Mouse (Mus musculus) midbrain, embryonic 16.5 days (tissue): ENCODE results near the gene Ankrd65. TPM values are rescaled to one million over a fixed set of nuclear protein-coding genes. Genes with fewer than 3 reads are reported as not detected.

Experiments used
- ATAC-seq: fragments of 200-750 bp; cut with Nextera tagmentation; 2 replicates; pipeline ENCODE4 v1.8.0; 2017; ENCODE audit warnings: moderate TSS enrichment
- H3K27ac ChIP-seq: fragments of 300-500 bp; sonication (generic); 2 replicates; pipeline ENCODE4 v1.5.1; 2014; ENCODE audit warnings: mild to moderate bottlenecking, low read length, mixed read lengths
- H3K27me3 ChIP-seq: fragments of 300-500 bp; sonication (generic); 2 replicates; pipeline ENCODE4 v1.6.1; 2014; ENCODE audit warnings: low read depth, low read length, mixed read lengths; ENCODE audit not compliant: control insufficient read depth, insufficient read depth
- H3K36me3 ChIP-seq: fragments of 300-500 bp; sonication (generic); 2 replicates; pipeline ENCODE4 v1.6.1; 2014; ENCODE audit warnings: mild to moderate bottlenecking, low read length, moderate library complexity, mixed read lengths; ENCODE audit not compliant: control insufficient read depth, insufficient read depth
- H3K4me1 ChIP-seq: fragments of 300-500 bp; sonication (generic); 2 replicates; pipeline ENCODE4 v1.6.1; 2014; ENCODE audit warnings: mild to moderate bottlenecking, low read length, mixed read lengths; ENCODE audit not compliant: control insufficient read depth, insufficient read depth
- H3K4me2 ChIP-seq: fragments of 300-500 bp; sonication (generic); 2 replicates; pipeline ENCODE4 v1.6.1; 2014; ENCODE audit warnings: mild to moderate bottlenecking, low read length, mixed read lengths
- H3K4me3 ChIP-seq: fragments of 300-500 bp; sonication (generic); 2 replicates; pipeline ENCODE4 v1.5.1; 2014; ENCODE audit warnings: low read depth, mild to moderate bottlenecking, low read length, moderate library complexity, mixed read lengths
- H3K9ac ChIP-seq: fragments of 300-500 bp; sonication (generic); 2 replicates; pipeline ENCODE4 v1.6.1; 2014; ENCODE audit warnings: low read depth, low read length, mixed read lengths
- H3K9me3 ChIP-seq: fragments of 300-500 bp; sonication (generic); replicated peaks from 2 replicates; pipeline ENCODE4 v1.6.1; 2014; ENCODE audit warnings: mild to moderate bottlenecking, low read length, mixed read lengths; ENCODE audit not compliant: control insufficient read depth, poor library complexity, severe bottlenecking
- WGBS: fragments of 180-500 bp; shearing (Covaris S2); extraction: QIAGEN DNeasy Blood & Tissue Kit; methylation state at CpG from one replicate; pipeline ENCODE4 v1.1.7; 2014; 5-methylcytosine and 5-hydroxymethylcytosine counted together
- polyA plus RNA-seq: library from polyadenylated mRNA; unstranded; fragments of >200 nt; fragmentation: Nextera tagmentation; extraction: Ambion mirVana; gene quantifications from 2 replicates; pipeline ENCODE4 v1.2.1, GENCODE M21; 2015

The Ankrd65 gene
- polyA plus RNA-seq, 1 experiment from 2014 or later = not detected

DNA sequence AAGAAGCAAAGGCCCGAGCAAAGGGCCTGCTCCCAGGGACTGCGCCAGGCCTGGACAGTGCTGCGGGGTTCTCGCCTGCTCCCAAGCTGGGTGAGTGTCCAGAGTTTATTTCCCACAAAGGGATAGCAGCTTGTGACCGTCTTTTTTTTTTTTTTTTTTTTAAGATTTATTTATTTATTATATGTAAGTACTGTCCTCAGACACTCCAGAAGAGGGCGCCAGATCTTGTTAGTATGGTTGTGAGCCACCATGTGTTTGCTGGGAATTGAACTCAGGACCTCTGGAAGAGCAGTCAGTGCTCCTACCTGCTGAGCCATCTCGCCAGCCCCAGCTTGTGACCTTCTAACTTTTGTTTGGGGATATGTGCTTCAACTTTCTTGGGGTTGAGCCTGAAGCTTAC lies 30.8 kb downstream of the Ankrd65 start:
- H3K36me3 ChIP-seq = peaks cover 67% of the 10 kb centered on the region
- H3K27me3 ChIP-seq = no peaks in the 10 kb centered on the region
- H3K9me3 ChIP-seq = no peaks in the 10 kb centered on the region
- no peak for ATAC-seq
- H3K4me1 ChIP-seq = no peaks in the 10 kb centered on the region
- 77% methylated on average over 7 of the region's 7 CpGs for WGBS
- H3K27ac ChIP-seq = no peak overlapping the region
- H3K9ac ChIP-seq = no peak overlapping the region
- H3K4me2 ChIP-seq = no peak overlapping the region
- H3K4me3 ChIP-seq = no peak overlapping the region

DNA sequence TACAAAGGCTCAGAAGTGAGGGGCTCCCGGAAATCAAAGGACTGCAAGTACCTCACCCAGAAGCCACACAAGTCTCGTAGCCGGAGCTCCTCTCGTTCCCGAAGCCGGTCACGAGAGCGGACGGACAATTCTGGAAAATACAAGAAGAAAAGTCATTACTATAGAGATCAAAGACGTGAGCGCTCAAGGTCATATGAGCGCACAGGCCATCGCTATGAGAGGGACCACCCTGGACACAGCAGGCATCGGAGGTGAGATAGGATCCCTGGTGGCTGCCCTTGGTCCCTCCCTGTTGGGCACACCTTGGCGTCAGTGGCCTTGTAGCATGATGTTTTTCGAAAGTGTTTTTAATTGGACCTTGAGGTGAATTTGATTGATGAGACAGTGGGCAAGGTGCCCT lies 33.2 kb downstream of the Ankrd65 start:
- H3K36me3 ChIP-seq = peaks cover 47% of the 10 kb centered on the region
- no peak overlapping the region for H3K4me2 ChIP-seq
- no peak overlapping the region for H3K9ac ChIP-seq
- no peak overlapping the region for H3K4me3 ChIP-seq
- no peaks in the 10 kb centered on the region for H3K4me1 ChIP-seq
- no peak overlapping the region for H3K27ac ChIP-seq
- H3K9me3 ChIP-seq = no peaks in the 10 kb centered on the region
- WGBS = 97% methylated on average over 16 of the region's 16 CpGs
- no peaks in the 10 kb centered on the region for H3K27me3 ChIP-seq
- no peak for ATAC-seq

DNA sequence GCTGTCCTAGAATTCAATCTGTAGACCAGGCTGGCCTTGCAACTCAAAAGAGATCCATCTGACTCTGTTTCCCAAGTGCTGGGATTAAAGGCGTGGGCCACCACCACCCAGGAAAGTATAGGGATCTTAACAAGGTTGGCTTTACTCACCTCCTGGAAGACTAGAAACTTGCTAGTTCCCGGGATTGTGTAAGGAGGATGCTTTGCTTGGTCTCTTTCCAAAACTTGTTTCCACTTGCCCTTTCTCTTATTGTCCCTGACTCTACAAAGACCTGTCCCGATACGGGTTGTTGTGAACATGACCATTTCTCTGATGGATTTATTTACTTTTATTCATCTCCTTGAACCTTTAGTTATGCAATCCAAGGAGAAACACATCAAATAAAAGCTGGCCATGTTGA lies 39.6 kb downstream of the Ankrd65 start:
- 95% methylated on average over 4 of the region's 4 CpGs for whole genome bisulfite sequencing
- Histone ChIP-seq H3K4me1 (peaks cover 17% of the 10 kb centered on the region), H3K27ac (no peak overlapping the region), H3K4me2 (no peak overlapping the region), H3K4me3 (no peak overlapping the region), H3K27me3 (no peaks in the 10 kb centered on the region), H3K9me3 (no peaks in the 10 kb centered on the region), H3K9ac (no peak overlapping the region), H3K36me3 (peaks cover 4% of the 10 kb centered on the region)
- no peak for ATAC-seq

DNA sequence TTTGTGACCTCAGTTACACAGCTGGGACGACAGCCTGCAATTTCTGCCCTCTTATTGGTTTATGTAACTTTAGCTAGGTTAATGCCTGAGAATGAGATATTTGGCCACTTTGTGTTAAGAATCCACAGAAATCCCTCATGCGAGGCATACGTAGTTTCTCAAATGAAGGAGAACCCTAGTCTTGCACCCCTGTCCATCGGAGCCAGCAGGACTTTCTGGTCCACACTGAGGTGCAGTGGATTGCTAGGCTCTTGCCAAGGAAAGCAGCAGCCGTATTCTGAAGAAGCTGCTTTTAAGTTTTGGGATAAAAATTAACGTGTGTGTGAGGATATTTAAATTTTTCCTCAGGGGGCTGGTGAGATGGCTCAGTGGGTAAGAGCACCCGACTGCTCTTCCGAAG lies 40.4 kb downstream of the Ankrd65 start:
- Histone ChIP-seq H3K27ac (peak overlapping the region; percentile 84), H3K4me3 (peak overlapping the region; percentile 77; the same call in 1 of the 2 replicates), H3K4me1 (peaks cover 17% of the 10 kb centered on the region), H3K4me2 (peak overlapping the region; percentile 96), H3K9me3 (no peaks in the 10 kb centered on the region), H3K36me3 (0 out of 2 replicates have a peak, but pooled peaks cover under 1% of the 10 kb centered on the region), H3K9ac (no peak overlapping the region), H3K27me3 (no peaks in the 10 kb centered on the region)
- no peak for ATAC-seq
- 55% methylated on average over 8 of the region's 8 CpGs for WGBS

DNA sequence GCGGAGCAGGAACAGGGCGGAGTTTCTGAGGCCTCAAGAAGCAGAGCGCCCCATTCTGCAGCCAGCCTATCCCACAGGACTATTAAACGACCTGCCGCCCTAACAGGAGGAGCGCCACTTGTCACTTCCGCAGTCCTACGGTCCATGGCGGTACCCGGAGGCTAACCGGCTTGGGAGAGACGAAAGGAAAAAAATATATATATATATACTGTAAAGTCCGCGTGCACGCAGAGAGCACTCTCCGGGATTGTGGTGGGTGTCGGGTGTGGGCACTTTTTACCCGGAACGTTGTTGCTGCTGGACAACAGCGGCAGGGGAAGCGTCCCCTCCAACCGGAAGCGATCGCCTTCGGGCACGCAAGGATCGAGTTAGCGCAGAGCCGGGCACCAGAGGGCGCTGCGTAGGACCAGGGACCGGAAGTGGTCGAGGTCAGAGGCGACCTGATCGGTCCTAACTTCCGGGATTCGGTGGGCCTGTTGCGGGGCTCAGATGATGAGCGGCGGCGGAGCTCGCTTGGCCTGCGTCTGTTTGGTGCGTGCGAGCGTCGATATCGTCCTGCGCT lies 41.0 kb downstream of the Ankrd65 start, which contains the start of gene Aurkaip1:
Gene Aurkaip1, plus strand, starts transcription at position 68 of the 562 bp plus-strand sequence.
- peak within 1 kb of the TSS; percentile 77 for H3K4me3 ChIP-seq
- H3K9me3 ChIP-seq = no peaks in the 10 kb centered on the region
- H3K9ac ChIP-seq = peak within 1 kb of the TSS; percentile 86
- H3K27ac ChIP-seq = peak within 1 kb of the TSS; percentile 84
- under 1% methylated on average over 49 of the region's 49 CpGs for WGBS
- ATAC-seq = peak; percentile 95
- peaks cover 17% of the 10 kb centered on the region for H3K4me1 ChIP-seq
- peak within 1 kb of the TSS; percentile 96 for H3K4me2 ChIP-seq
- H3K27me3 ChIP-seq = no peaks in the 10 kb centered on the region
- H3K36me3 ChIP-seq = no peaks in the 10 kb centered on the region

DNA sequence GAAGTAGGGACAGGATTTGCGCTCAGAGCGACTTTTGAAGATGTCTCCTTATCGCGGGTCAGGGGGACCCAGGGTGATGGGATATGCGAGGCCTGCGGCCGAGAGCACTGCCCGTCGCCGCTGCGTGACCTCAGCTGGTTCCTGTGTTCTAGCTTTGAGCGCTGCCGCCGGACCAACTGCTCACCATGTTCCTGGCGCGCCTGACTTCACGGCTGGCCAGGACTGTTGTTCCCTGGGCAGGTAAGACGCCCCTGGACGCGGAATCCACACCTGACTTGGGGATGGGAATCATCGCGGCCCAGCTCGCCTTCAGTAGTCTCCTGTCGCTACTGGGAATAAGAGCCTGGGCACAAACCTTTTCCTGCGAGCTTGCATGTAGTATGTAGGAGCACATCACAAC lies 41.6 kb downstream of the Ankrd65 start:
- peak overlapping the region; percentile 86 for H3K9ac ChIP-seq
- peak overlapping the region; percentile 84 for H3K27ac ChIP-seq
- H3K4me2 ChIP-seq = peak overlapping the region; percentile 96
- no peaks in the 10 kb centered on the region for H3K27me3 ChIP-seq
- no peaks in the 10 kb centered on the region for H3K9me3 ChIP-seq
- 1% methylated on average over 25 of the region's 25 CpGs for WGBS
- peak; percentile 54; the same call in 1 of the 2 replicates for ATAC-seq
- peaks cover 17% of the 10 kb centered on the region for H3K4me1 ChIP-seq
- H3K36me3 ChIP-seq = no peaks in the 10 kb centered on the region
- peak overlapping the region; percentile 77 for H3K4me3 ChIP-seq

DNA sequence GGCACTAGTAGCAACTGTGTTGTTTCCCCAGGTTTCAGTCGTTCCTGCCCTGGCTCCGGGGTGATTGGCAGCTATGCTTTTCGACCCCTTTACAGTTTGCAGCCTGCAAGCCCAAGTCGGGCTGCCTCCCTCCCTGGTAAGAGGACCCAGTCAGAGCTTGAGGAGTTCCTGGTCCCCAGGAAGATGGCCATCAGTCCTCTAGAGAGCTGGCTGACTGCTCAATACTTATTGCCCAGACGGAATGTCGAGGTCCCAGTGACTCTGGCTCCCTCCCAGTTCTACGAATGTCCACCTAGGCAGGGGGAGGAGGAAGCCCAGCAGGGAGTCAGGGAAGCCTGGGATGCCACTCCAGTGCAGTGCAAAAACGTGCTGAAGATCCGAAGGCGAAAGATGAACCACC lies 42.1 kb downstream of the Ankrd65 start:
- Histone ChIP-seq H3K9me3 (no peaks in the 10 kb centered on the region), H3K27ac (no peak overlapping the region), H3K4me3 (peak overlapping the region; percentile 77), H3K36me3 (no peaks in the 10 kb centered on the region), H3K4me2 (peak overlapping the region; percentile 96), H3K27me3 (no peaks in the 10 kb centered on the region), H3K4me1 (peaks cover 17% of the 10 kb centered on the region), H3K9ac (peak overlapping the region; percentile 86)
- no peak for ATAC-seq
- 54% methylated on average over 10 of the region's 10 CpGs for WGBS

DNA sequence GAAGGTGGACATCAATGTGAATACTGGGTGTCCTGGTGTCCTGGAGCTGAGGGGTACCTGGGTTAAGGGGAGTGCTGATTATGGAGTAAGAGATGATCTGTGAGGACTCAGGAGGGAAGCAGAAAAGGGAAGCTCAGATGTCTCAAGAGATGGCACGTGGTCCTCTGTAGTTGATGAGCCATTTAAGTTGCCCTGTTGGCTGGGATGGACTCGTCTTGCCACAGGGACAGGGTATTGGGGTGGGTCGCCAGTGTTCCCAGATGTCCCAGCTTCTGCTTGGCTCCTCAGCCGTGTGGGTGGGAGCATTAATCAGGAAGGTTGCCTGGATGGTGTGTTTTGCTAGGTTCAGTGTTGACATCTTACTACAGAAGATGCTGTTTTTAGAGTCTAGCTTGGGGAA lies 43.0 kb downstream of the Ankrd65 start:
- H3K9ac ChIP-seq = no peak overlapping the region
- no peaks in the 10 kb centered on the region for H3K9me3 ChIP-seq
- no peaks in the 10 kb centered on the region for H3K36me3 ChIP-seq
- no peak overlapping the region for H3K4me2 ChIP-seq
- no peak overlapping the region for H3K4me3 ChIP-seq
- H3K27me3 ChIP-seq = no peaks in the 10 kb centered on the region
- no peak overlapping the region for H3K27ac ChIP-seq
- 85% methylated on average over 4 of the region's 4 CpGs for WGBS
- ATAC-seq = no peak
- H3K4me1 ChIP-seq = peaks cover 17% of the 10 kb centered on the region

DNA sequence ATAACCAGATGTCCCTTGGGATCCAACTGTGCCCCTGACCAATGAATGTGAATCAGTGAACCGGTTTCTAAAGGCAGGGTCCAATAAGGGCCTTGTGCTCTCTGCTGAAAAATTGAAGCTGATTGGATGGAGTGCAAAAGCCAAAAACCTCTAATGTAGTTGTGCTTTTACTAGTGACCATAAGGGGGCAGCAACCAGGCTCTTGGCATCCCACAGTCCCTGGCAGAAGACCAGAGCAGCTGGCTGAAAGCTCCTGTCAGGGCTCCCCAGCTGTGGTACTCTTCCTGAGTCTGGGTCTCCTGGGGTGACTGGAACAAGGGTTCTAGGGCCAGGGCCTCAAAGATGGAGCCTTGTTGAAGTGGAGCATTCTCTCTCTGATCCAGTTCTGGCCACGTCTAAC lies 43.6 kb downstream of the Ankrd65 start:
- WGBS = 32% methylated on average over 2 of the region's 2 CpGs
- peaks cover 17% of the 10 kb centered on the region for H3K4me1 ChIP-seq
- H3K27me3 ChIP-seq = no peaks in the 10 kb centered on the region
- no peak overlapping the region for H3K9ac ChIP-seq
- H3K27ac ChIP-seq = 0 out of 2 replicates have a peak overlapping the region, but pooled peaks have one; percentile 10
- H3K4me3 ChIP-seq = no peak overlapping the region
- H3K4me2 ChIP-seq = no peak overlapping the region
- H3K36me3 ChIP-seq = no peaks in the 10 kb centered on the region
- H3K9me3 ChIP-seq = no peaks in the 10 kb centered on the region
- 0 out of 2 replicates have a peak, but pooled peaks have one; percentile 13 for ATAC-seq
